Mouse (Mus musculus): ENCODE data around the gene Tspan11.

Tspan11 gene

GRCm38 (mm10) chr6:127991509-127992176 lies 104.3 kb downstream of the Tspan11 start:
- DNase-seq (ENCODE audit: low spot score): no peak

GRCm38 (mm10) chr6:127992993-127993392 lies 105.6 kb downstream of the Tspan11 start:
- DNase-seq (ENCODE audit: low spot score): no peak

GRCm38 (mm10) chr6:127996928-127997327 lies 109.5 kb downstream of the Tspan11 start:
- no peak for DNase-seq (ENCODE audit: low spot score)

- no peak for DNase-seq (ENCODE audit: low spot score)
Observed at GRCm38 (mm10) chr6:127999118-127999517, 111.7 kb downstream of the Tspan11 start.

GRCm38 (mm10) chr6:128000777-128001176 lies 113.4 kb downstream of the Tspan11 start:
- DNase-seq (ENCODE audit: low spot score): no peak

- no peak for DNase-seq (ENCODE audit: low spot score)
Observed at GRCm38 (mm10) chr6:128001587-128001986, 114.2 kb downstream of the Tspan11 start.

GRCm38 (mm10) chr6:128002104-128002503 lies 114.7 kb downstream of the Tspan11 start:
- no peak for DNase-seq (ENCODE audit: low spot score)

GRCm38 (mm10) chr6:128002667-128003066 lies 115.3 kb downstream of the Tspan11 start:
- DNase-seq (ENCODE audit: low spot score): no peak

GRCm38 (mm10) chr6:128003542-128003941 lies 116.2 kb downstream of the Tspan11 start:
- no peak for DNase-seq (ENCODE audit: low spot score)

Data from ovary, adult 18-20 months (tissue).